Mouse (Mus musculus) thymus, adult 2 months (tissue): ENCODE measurements around the gene Xpot.

ENCODE experiments used
- CTCF ChIP-seq: fragments of 200-500 bp; IDR thresholded peaks from 2 replicates; pipeline ENCODE4 v1.5.1; 2012; ENCODE audit warnings: mild to moderate bottlenecking, control low read depth, low read length, moderate library complexity, borderline replicate concordance; ENCODE audit not compliant: control insufficient read depth, poor library complexity, insufficient read depth; ENCODE audit errors: extremely low read depth
- POLR2A ChIP-seq: fragments of 200-500 bp; IDR thresholded peaks from 2 replicates; pipeline ENCODE4 v1.6.1; 2012; ENCODE audit warnings: mild to moderate bottlenecking, low read length, control low read depth, moderate library complexity; ENCODE audit not compliant: control insufficient read depth, poor library complexity, insufficient read depth; ENCODE audit errors: extremely low read depth

DNA sequence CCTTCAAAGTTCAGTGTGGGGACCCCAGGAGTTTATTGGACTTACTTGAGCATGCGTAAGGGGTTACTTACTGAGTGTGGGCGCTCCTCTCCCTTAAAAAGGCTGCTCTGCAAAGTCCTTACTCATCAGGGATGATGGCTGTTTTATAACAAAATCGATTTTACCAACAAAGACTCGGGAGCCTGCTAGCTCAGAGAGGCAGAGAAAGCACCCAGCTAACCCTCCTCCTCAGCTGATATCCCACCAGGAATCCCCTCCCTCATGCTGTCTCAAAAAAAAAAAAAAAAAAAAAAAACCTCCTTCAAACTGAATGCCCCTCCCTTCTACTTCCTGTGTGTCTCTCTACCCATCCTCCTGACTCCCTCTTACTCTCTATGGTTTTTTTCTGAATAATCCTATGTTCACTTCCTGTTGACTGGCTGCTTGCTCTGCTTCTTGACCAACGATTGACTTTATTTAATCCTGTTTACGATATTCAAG is 2.5 kb upstream of the Xpot start:
- TF ChIP-seq POLR2A (no peak), CTCF (no peak)
